Mouse (Mus musculus) MEL (cell line): Measurements from ENCODE around the gene Olfr1358. TPM values are rescaled to one million over a fixed set of nuclear protein-coding genes. Genes with fewer than 3 reads are reported as not detected.

Experiments used
- DNase-seq: peaks from one replicate; pipeline ENCODE4 v3.0.0; 2011; ENCODE audit warnings: low read depth, low spot score
- H3K27ac ChIP-seq: 2 replicates; pipeline ENCODE4 v1.5.1; 2012; ENCODE audit warnings: low read depth, mild to moderate bottlenecking, control low read depth, low read length, moderate library complexity; ENCODE audit not compliant: control insufficient read depth
- H3K27me3 ChIP-seq, 2 experiments: fragments of 150-350 bp in 1 of 2; sonication (generic) in 1 of 2; 2 replicates each; pipeline ENCODE4 v1.6.1; 2012; ENCODE audit warnings: low read length in 2 of 2, mild to moderate bottlenecking in 2 of 2, improper control_type of control experiment in 1 of 2, moderate library complexity in 1 of 2; ENCODE audit not compliant: insufficient read depth in 2 of 2, control insufficient read depth in 1 of 2
- H3K36me3 ChIP-seq, 2 experiments: 2 replicates each; pipeline ENCODE4 v1.6.1; 2012 to 2014; ENCODE audit warnings: low read length in 2 of 2, improper control_type of control experiment in 1 of 2, inconsistent platforms in 1 of 2, mild to moderate bottlenecking in 1 of 2; ENCODE audit not compliant: insufficient read depth in 2 of 2, control insufficient read depth in 1 of 2
- H3K4me1 ChIP-seq, 2 experiments: fragments of 150-350 bp in 1 of 2; sonication (generic) in 1 of 2; 2 replicates each; pipeline ENCODE4 v1.6.1; 2012; ENCODE audit warnings: low read length in 2 of 2, improper control_type of control experiment in 1 of 2, mild to moderate bottlenecking in 1 of 2; ENCODE audit not compliant: insufficient read depth in 2 of 2, control insufficient read depth in 1 of 2
- H3K4me3 ChIP-seq, 2 experiments: fragments of 150-350 bp in 1 of 2; sonication (generic) in 1 of 2; 2 replicates each; pipeline ENCODE4 v1.5.1; 2012; ENCODE audit warnings: low read depth in 2 of 2, low read length in 2 of 2, mild to moderate bottlenecking in 2 of 2, moderate library complexity in 2 of 2, control low read depth in 1 of 2, improper control_type of control experiment in 1 of 2; ENCODE audit not compliant: control insufficient read depth in 1 of 2, insufficient read depth in 1 of 2
- H3K79me2 ChIP-seq: 2 replicates; pipeline ENCODE4 v1.6.1; 2012; ENCODE audit warnings: mild to moderate bottlenecking, low read length, moderate library complexity; ENCODE audit not compliant: control insufficient read depth, poor library complexity, insufficient read depth
- H3K9ac ChIP-seq: 2 replicates; pipeline ENCODE4 v1.6.1; 2012; ENCODE audit warnings: low read depth, mild to moderate bottlenecking, control low read depth, low read length, moderate library complexity; ENCODE audit not compliant: control insufficient read depth, poor library complexity, severe bottlenecking
- H3K9me3 ChIP-seq: fragments of 150-350 bp; sonication (generic); replicated peaks from 2 replicates; pipeline ENCODE4 v1.6.1; 2012; ENCODE audit warnings: mild to moderate bottlenecking, low read length, improper control_type of control experiment, moderate library complexity; ENCODE audit not compliant: insufficient read depth
- BHLHE40 ChIP-seq: IDR thresholded peaks from 2 replicates; pipeline ENCODE4 v1.6.1; 2012; ENCODE audit warnings: low read depth, mild to moderate bottlenecking, inconsistent platforms, low read length, improper control_type of control experiment, borderline replicate concordance
- CHD2 ChIP-seq: IDR thresholded peaks from 2 replicates; pipeline ENCODE4 v1.6.1; 2011; ENCODE audit warnings: low read length, improper control_type of control experiment
- CTCF ChIP-seq, 3 experiments: IDR thresholded peaks in 2 of 3; conservative IDR thresholded peaks in 1 of 3; 2 replicates each; pipeline ENCODE4 v1.5.1; 2011 to 2012; ENCODE audit warnings: low read length in 3 of 3, low read depth in 2 of 3, mild to moderate bottlenecking in 2 of 3, improper control_type of control experiment in 1 of 3, inconsistent platforms in 1 of 3, mixed read lengths in 1 of 3, moderate library complexity in 1 of 3; ENCODE audit not compliant: control insufficient read depth in 1 of 3, insufficient read depth in 1 of 3, poor library complexity in 1 of 3, severe bottlenecking in 1 of 3
- E2F4 ChIP-seq: IDR thresholded peaks from 2 replicates; pipeline ENCODE4 v1.6.1; 2011; ENCODE audit warnings: low read depth, low read length, improper control_type of control experiment, borderline replicate concordance
- ELF1 ChIP-seq: IDR thresholded peaks from 2 replicates; pipeline ENCODE4 v1.6.1; 2014; ENCODE audit warnings: low read depth, mild to moderate bottlenecking, inconsistent platforms, low read length, improper control_type of control experiment, moderate library complexity
- EP300 ChIP-seq, 2 experiments: IDR thresholded peaks; 2 replicates each; pipeline ENCODE4 v1.6.1; 2011; ENCODE audit warnings: improper control_type of control experiment in 2 of 2, low read length in 2 of 2, low read depth in 1 of 2, mild to moderate bottlenecking in 1 of 2
- ETS1 ChIP-seq: IDR thresholded peaks from 2 replicates; pipeline ENCODE4 v1.6.1; 2012; ENCODE audit warnings: low read depth, mild to moderate bottlenecking, inconsistent platforms, low read length, improper control_type of control experiment, moderate library complexity
- GABPA ChIP-seq: IDR thresholded peaks from 2 replicates; pipeline ENCODE4 v1.6.1; 2012; ENCODE audit warnings: low read depth, mild to moderate bottlenecking, inconsistent platforms, low read length, improper control_type of control experiment, moderate library complexity
- GATA1 ChIP-seq: IDR thresholded peaks from 2 replicates; pipeline ENCODE4 v1.6.1; 2011; ENCODE audit warnings: low read depth, low read length, improper control_type of control experiment
- HCFC1 ChIP-seq: IDR thresholded peaks from 2 replicates; pipeline ENCODE4 v1.6.1; 2012; ENCODE audit warnings: low read depth, mild to moderate bottlenecking, inconsistent platforms, low read length, improper control_type of control experiment, moderate library complexity
- KAT2A ChIP-seq: conservative IDR thresholded peaks from 2 replicates; pipeline ENCODE4 v1.6.1; 2012; ENCODE audit warnings: low read depth, low read length, improper control_type of control experiment, inconsistent platforms
- MAFK ChIP-seq: IDR thresholded peaks from 2 replicates; pipeline ENCODE4 v1.6.1; 2011; ENCODE audit warnings: low read depth, mild to moderate bottlenecking, low read length, improper control_type of control experiment, borderline replicate concordance
- MAX ChIP-seq: IDR thresholded peaks from 2 replicates; pipeline ENCODE4 v1.6.1; 2011; ENCODE audit warnings: low read length, improper control_type of control experiment
- MAZ ChIP-seq: IDR thresholded peaks from 2 replicates; pipeline ENCODE4 v1.6.1; 2012; ENCODE audit warnings: low read depth, mild to moderate bottlenecking, inconsistent platforms, low read length, improper control_type of control experiment
- MXI1 ChIP-seq: IDR thresholded peaks from 2 replicates; pipeline ENCODE4 v1.6.1; 2011; ENCODE audit warnings: mild to moderate bottlenecking, low read depth, low read length, improper control_type of control experiment
- MYB ChIP-seq: IDR thresholded peaks from 2 replicates; pipeline ENCODE4 v1.6.1; 2011; ENCODE audit warnings: mild to moderate bottlenecking, low read depth, low read length, improper control_type of control experiment
- MYC ChIP-seq: IDR thresholded peaks from 2 replicates; pipeline ENCODE4 v1.6.1; 2011; ENCODE audit warnings: low read depth, mild to moderate bottlenecking, low read length, improper control_type of control experiment, moderate library complexity
- NRF1 ChIP-seq: IDR thresholded peaks from 2 replicates; pipeline ENCODE4 v1.6.1; 2014; ENCODE audit warnings: low read depth, mild to moderate bottlenecking, inconsistent platforms, low read length, improper control_type of control experiment, moderate library complexity; ENCODE audit not compliant: poor library complexity, insufficient read depth, severe bottlenecking
- POLR2A ChIP-seq, 2 experiments: IDR thresholded peaks; 2 replicates each; pipeline ENCODE4 v1.6.1; 2011 to 2012; ENCODE audit warnings: low read length in 2 of 2, mild to moderate bottlenecking in 2 of 2, control low read depth in 1 of 2, improper control_type of control experiment in 1 of 2, low read depth in 1 of 2, moderate library complexity in 1 of 2; ENCODE audit not compliant: control insufficient read depth in 1 of 2, insufficient read depth in 1 of 2, poor library complexity in 1 of 2
- POLR2AphosphoS5 ChIP-seq: IDR thresholded peaks from 2 replicates; pipeline ENCODE4 v1.6.1; 2012; ENCODE audit warnings: low read depth, borderline replicate concordance, mild to moderate bottlenecking, inconsistent platforms, low read length, moderate library complexity, mixed read lengths
- RAD21 ChIP-seq: IDR thresholded peaks from 2 replicates; pipeline ENCODE4 v1.6.1; 2011; ENCODE audit warnings: mild to moderate bottlenecking, low read depth, low read length, improper control_type of control experiment
- RCOR1 ChIP-seq: IDR thresholded peaks from 2 replicates; pipeline ENCODE4 v1.6.1; 2012; ENCODE audit warnings: low read depth, mild to moderate bottlenecking, inconsistent platforms, low read length, improper control_type of control experiment
- SIN3A ChIP-seq: IDR thresholded peaks from 2 replicates; pipeline ENCODE4 v1.6.1; 2012; ENCODE audit warnings: low read length, improper control_type of control experiment, inconsistent platforms
- SMC3 ChIP-seq: IDR thresholded peaks from 2 replicates; pipeline ENCODE4 v1.6.1; 2011; ENCODE audit warnings: low read depth, low read length, improper control_type of control experiment
- TAL1 ChIP-seq: IDR thresholded peaks from 2 replicates; pipeline ENCODE4 v1.6.1; 2012; ENCODE audit warnings: mild to moderate bottlenecking, inconsistent platforms, low read length, moderate library complexity, mixed read lengths
- TBP ChIP-seq: IDR thresholded peaks from 2 replicates; pipeline ENCODE4 v1.8.0; 2011; ENCODE audit warnings: low read depth, low read length, improper control_type of control experiment
- TCF12 ChIP-seq: IDR thresholded peaks from 2 replicates; pipeline ENCODE4 v1.6.1; 2014; ENCODE audit warnings: low read depth, mild to moderate bottlenecking, inconsistent platforms, low read length, improper control_type of control experiment, moderate library complexity
- USF1 ChIP-seq: IDR thresholded peaks from 2 replicates; pipeline ENCODE4 v1.6.1; 2014; ENCODE audit warnings: low read depth, mild to moderate bottlenecking, inconsistent platforms, low read length, improper control_type of control experiment, moderate library complexity
- USF2 ChIP-seq, 2 experiments: IDR thresholded peaks; 2 replicates each; pipeline ENCODE4 v1.6.1; 2011 to 2012; ENCODE audit warnings: improper control_type of control experiment in 2 of 2, low read length in 2 of 2, borderline replicate concordance in 1 of 2, inconsistent platforms in 1 of 2, low read depth in 1 of 2, mild to moderate bottlenecking in 1 of 2; ENCODE audit not compliant: insufficient read depth in 1 of 2
- ZC3H11A ChIP-seq: IDR thresholded peaks from 2 replicates; pipeline ENCODE4 v1.6.1; 2012; ENCODE audit warnings: low read depth, mild to moderate bottlenecking, inconsistent platforms, low read length, improper control_type of control experiment
- ZKSCAN1 ChIP-seq: IDR thresholded peaks from 2 replicates; pipeline ENCODE4 v1.6.1; 2012; ENCODE audit warnings: low read depth, mild to moderate bottlenecking, inconsistent platforms, low read length, improper control_type of control experiment, moderate library complexity
- ZMIZ1 ChIP-seq: IDR thresholded peaks from 2 replicates; pipeline ENCODE4 v1.6.1; 2012; ENCODE audit warnings: low read depth, mild to moderate bottlenecking, inconsistent platforms, low read length, improper control_type of control experiment, moderate library complexity
- polyA plus RNA-seq, 2 experiments: library from polyadenylated mRNA; stranded (reverse) in 1 of 2; unstranded in 1 of 2; fragments of >175 nt in 1 of 2; fragments of >200 nt in 1 of 2; gene quantifications; 2 replicates each; pipeline versions ENCODE4 v1.2.1 to v1.2.4; 2012; ENCODE audit warnings: low replicate concordance in 2 of 2, low read depth in 1 of 2; ENCODE audit not compliant: insufficient read length in 2 of 2, insufficient read depth in 1 of 2, missing spikeins in 1 of 2
- total RNA-seq: library from RNA; depleted of rRNA; stranded (reverse); fragments of 300-350 nt; gene quantifications from 2 replicates; pipeline ENCODE4 v1.2.3, GENCODE M21; 2012

The Olfr1358 gene
- total and polyA plus RNA-seq, 3 experiments: not detected

- TF ChIP-seq USF1: no peak
- no peak for TF ChIP-seq GABPA
These were observed 36.0 kb upstream of the Olfr1358 start (continued) for GRCm38 (mm10) chr10:78480954-78481927.

GRCm38 (mm10) chr10:78481928-78482499 lies 35.2 kb upstream of the Olfr1358 start:
- H3K4me1 ChIP-seq: peaks cover 0 to 28% of the 10 kb centered on the region in 2 experiments; a peak in 3 of 4 replicates
- no peaks in the 10 kb centered on the region for H3K27me3 ChIP-seq
- H3K9ac ChIP-seq: peak overlapping the region; percentile 83
- no peaks in the 10 kb centered on the region for H3K9me3 ChIP-seq
- peak overlapping the region; percentile 69 to 71 for H3K4me3 ChIP-seq
- peak overlapping the region; percentile 96 for H3K27ac ChIP-seq
- DNase-seq: peak; percentile 95
- no peaks in the 10 kb centered on the region; the same call in 1 of the 2 replicates for H3K79me2 ChIP-seq
- H3K36me3 ChIP-seq: peaks cover 0 to 11% of the 10 kb centered on the region in 2 experiments; a peak in 2 of 4 replicates
- no peak for TF ChIP-seq RAD21
- no peak for TF ChIP-seq USF2 (IDR thresholded peaks at IDR 0.05; ENCODE audit: borderline replicate concordance in 1 of 2, insufficient read depth in 1 of 2, low read depth in 1 of 2, low read length in 2 of 2)
- no peak for TF ChIP-seq GATA1
- no peak for TF ChIP-seq MAFK
- no peak for TF ChIP-seq ZC3H11A
- no peak; the same call in 1 of the 2 replicates for TF ChIP-seq TCF12
- TF ChIP-seq ETS1: peak; percentile 8; the same call in 1 of the 2 replicates
- no peak for TF ChIP-seq E2F4
- no peak for TF ChIP-seq TAL1
- no peak for TF ChIP-seq ELF1
- TF ChIP-seq ZMIZ1: no peak
- TF ChIP-seq NRF1: peak; percentile 70
- TF ChIP-seq USF1: 0 out of 2 replicates have a peak, but pooled peaks have one; percentile 6
- no peak for TF ChIP-seq RCOR1
- TF ChIP-seq EP300 (IDR thresholded peaks at IDR 0.05; ENCODE audit: low read depth in 1 of 2, low read length in 2 of 2): no peak
- TF ChIP-seq SIN3A: no peak; the same call in 1 of the 2 replicates
- TF ChIP-seq POLR2AphosphoS5: no peak
- TF ChIP-seq MYB: no peak
- 0 out of 2 replicates have a peak, but pooled peaks have one; percentile 38 for TF ChIP-seq HCFC1
- TF ChIP-seq SMC3: no peak
- peak; percentile 52 to 84; a peak in 3 of 4 replicates for TF ChIP-seq POLR2A (IDR thresholded peaks at IDR 0.05; ENCODE audit: control insufficient read depth in 1 of 2, insufficient read depth in 1 of 2, low read depth in 1 of 2, low read length in 2 of 2, poor library complexity in 1 of 2)
- TF ChIP-seq BHLHE40: peak; percentile 48; the same call in 1 of the 2 replicates
- no peak for TF ChIP-seq ZKSCAN1
- no peak for TF ChIP-seq KAT2A
- TF ChIP-seq CHD2: no peak
- no peak for TF ChIP-seq MAZ
- TF ChIP-seq CTCF (IDR thresholded peaks at IDR 0.05 in 2 of 3, conservative IDR thresholded peaks at IDR 0.05 in 1 of 3; ENCODE audit: control insufficient read depth in 1 of 3, insufficient read depth in 1 of 3, low read depth in 2 of 3, low read length in 3 of 3, poor library complexity in 1 of 3, severe bottlenecking in 1 of 3): peak; percentile 29 to 35 (median 34); a peak in 5 of 6 replicates
- TF ChIP-seq MYC: no peak
- TF ChIP-seq MAX: no peak
- TF ChIP-seq GABPA: no peak
- TF ChIP-seq MXI1: no peak
- peak; percentile 46 for TF ChIP-seq TBP
